Mouse (Mus musculus) liver, postnatal 0 days (tissue): ENCODE data around the gene Emc7. TPM values are rescaled to one million over a fixed set of nuclear protein-coding genes. Genes with fewer than 3 reads are reported as not detected.

Experiments
- ATAC-seq: fragments of 200-750 bp; cut with Nextera tagmentation; 2 replicates; pipeline ENCODE4 v1.8.0; 2017; ENCODE audit warnings: mild to moderate bottlenecking, moderate library complexity
- DNase-seq: peaks from one replicate; pipeline ENCODE4 v3.0.0-alpha.2; 2016
- H3K27ac ChIP-seq: fragments of 300-500 bp; sonication (generic); 2 replicates; pipeline ENCODE4 v1.5.1; 2014; ENCODE audit warnings: antibody characterized with exemption, moderate library complexity, mild to moderate bottlenecking, low read depth
- H3K27me3 ChIP-seq: fragments of 300-500 bp; sonication (generic); 2 replicates; pipeline ENCODE4 v1.6.1; 2014; ENCODE audit warnings: low read length, control low read depth, mixed read lengths; ENCODE audit not compliant: insufficient read depth
- H3K36me3 ChIP-seq: fragments of 300-500 bp; sonication (generic); replicated peaks from 2 replicates; pipeline ENCODE4 v1.6.1; 2014; ENCODE audit warnings: mild to moderate bottlenecking, control low read depth, low read length, moderate library complexity, mixed read lengths; ENCODE audit not compliant: insufficient read depth
- H3K4me1 ChIP-seq: fragments of 300-500 bp; sonication (generic); 2 replicates; pipeline ENCODE4 v1.6.1; 2014; ENCODE audit warnings: antibody characterized with exemption, mild to moderate bottlenecking, control low read depth; ENCODE audit not compliant: insufficient read depth
- H3K4me2 ChIP-seq: fragments of 300-500 bp; sonication (generic); 2 replicates; pipeline ENCODE4 v1.6.1; 2014; ENCODE audit warnings: low read depth, mild to moderate bottlenecking, low read length, moderate library complexity, mixed read lengths
- H3K4me3 ChIP-seq: fragments of 300-500 bp; sonication (generic); 2 replicates; pipeline ENCODE4 v1.5.1; 2014; ENCODE audit warnings: low read depth, low read length
- H3K9ac ChIP-seq: fragments of 300-500 bp; sonication (generic); replicated peaks from 2 replicates; pipeline ENCODE4 v1.6.1; 2014; ENCODE audit warnings: mild to moderate bottlenecking, moderate library complexity
- H3K9me3 ChIP-seq: fragments of 300-500 bp; sonication (generic); 2 replicates; pipeline ENCODE4 v1.6.1; 2016; ENCODE audit warnings: mild to moderate bottlenecking, control low read depth, low read length, mixed read lengths
- CTCF ChIP-seq: sonication (generic); IDR thresholded peaks from 2 replicates; pipeline ENCODE4 v1.5.1; 2016; ENCODE audit warnings: antibody characterized with exemption, low read depth
- EP300 ChIP-seq: IDR thresholded peaks from 2 replicates; pipeline ENCODE4 v1.6.1; 2016; ENCODE audit warnings: antibody characterized with exemption, low read depth, mild to moderate bottlenecking
- WGBS: fragments of 180-500 bp; shearing (Covaris S2); extraction: QIAGEN DNeasy Blood & Tissue Kit; methylation state at CpG from one replicate; pipeline ENCODE4 v1.1.7; 2014; ENCODE audit not compliant: insufficient replicate concordance; 5-methylcytosine and 5-hydroxymethylcytosine counted together
- polyA plus RNA-seq: library from polyadenylated mRNA; unstranded; fragments of >200 nt; fragmentation: Nextera tagmentation; extraction: Ambion mirVana; gene quantifications from 2 replicates; pipeline ENCODE4 v1.2.1, GENCODE M21; 2015

The Emc7 gene
- polyA plus RNA-seq, 1 experiment from 2014 or later = 19.1 TPM

DNA sequence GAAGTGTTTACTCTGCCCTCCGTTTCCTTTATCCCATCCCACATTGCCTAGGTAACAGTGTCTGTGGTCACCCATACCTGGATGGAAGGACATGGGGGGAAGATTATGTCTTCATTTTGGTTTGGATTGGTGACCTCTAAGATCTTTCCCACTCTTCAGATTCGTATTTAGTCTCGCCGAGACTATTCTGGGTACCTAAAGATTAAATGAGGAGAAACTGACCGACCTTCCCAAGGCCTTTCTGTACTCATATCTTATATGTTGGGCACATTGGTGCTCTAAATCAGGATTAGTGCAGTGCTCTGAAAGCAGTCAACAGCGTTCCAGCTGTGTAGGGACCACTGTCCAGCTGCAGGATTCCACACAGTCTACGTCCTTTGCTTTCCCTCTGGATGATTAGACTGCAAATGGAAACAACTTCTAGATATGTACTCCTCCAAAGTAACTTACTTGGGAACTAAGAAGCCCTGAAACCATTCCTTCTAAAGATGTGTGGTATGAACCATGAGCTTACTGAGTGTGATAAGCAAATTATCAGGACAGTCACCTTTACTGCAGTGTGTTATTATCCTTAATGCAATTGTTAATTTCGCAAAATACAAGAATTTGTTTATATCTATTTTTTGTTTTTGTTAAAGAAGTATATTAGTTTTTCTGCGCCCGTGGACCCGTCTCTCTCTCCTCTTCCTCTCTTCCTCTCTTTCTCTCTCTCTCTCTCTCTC, 38.9 kb downstream of the Emc7 start:
- peak overlapping the region; percentile 95 for H3K27ac ChIP-seq
- 30% methylated on average over 11 of the region's 11 CpGs for whole genome bisulfite sequencing
- no peaks in the 10 kb centered on the region for H3K9me3 ChIP-seq
- TF ChIP-seq CTCF (no peak), EP300 (no peak)
- peaks cover 6% of the 10 kb centered on the region for H3K4me1 ChIP-seq
- ATAC-seq (no peak), DNase-seq (no peak)
- H3K9ac ChIP-seq = peak overlapping the region; percentile 89
- H3K4me3 ChIP-seq = peak overlapping the region; percentile 65
- H3K36me3 ChIP-seq = no peaks in the 10 kb centered on the region
- no peaks in the 10 kb centered on the region for H3K27me3 ChIP-seq
- peak overlapping the region; percentile 76 for H3K4me2 ChIP-seq

- no peak for TF ChIP-seq CTCF
- TF ChIP-seq EP300 = no peak
- no peak overlapping the region for H3K4me3 ChIP-seq
- H3K4me1 ChIP-seq = no peaks in the 10 kb centered on the region
- H3K36me3 ChIP-seq = no peaks in the 10 kb centered on the region
- no peak overlapping the region for H3K27ac ChIP-seq
- 90% methylated on average over 7 of the region's 7 CpGs for WGBS
- H3K9ac ChIP-seq = no peak overlapping the region
- no peak for ATAC-seq
- H3K9me3 ChIP-seq = no peaks in the 10 kb centered on the region
- H3K4me2 ChIP-seq = no peak overlapping the region
- no peaks in the 10 kb centered on the region for H3K27me3 ChIP-seq
- no peak for DNase-seq
Observed at GRCm38 (mm10) chr2:112497851-112498250, 43.1 kb downstream of the Emc7 start.

DNA sequence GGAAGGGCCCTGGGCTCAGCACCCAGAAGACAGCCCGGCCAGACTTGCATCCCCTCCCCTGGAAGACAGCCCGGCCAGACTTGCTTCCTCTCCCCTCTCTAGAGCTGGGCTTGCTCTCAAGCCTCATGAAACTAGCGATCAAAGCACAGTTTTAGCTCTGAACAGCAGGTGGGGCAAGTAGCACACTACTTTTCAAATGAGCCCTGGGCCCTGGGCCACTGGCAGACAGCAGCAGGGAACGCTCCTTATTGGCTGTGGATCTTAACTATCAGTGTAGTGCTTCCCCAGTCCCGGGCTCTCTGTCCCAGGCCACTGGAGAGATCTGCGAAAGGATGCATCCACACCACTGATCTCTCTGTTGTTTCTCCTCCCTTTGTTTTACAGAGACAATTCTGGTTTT, 46.4 kb downstream of the Emc7 start:
- Histone ChIP-seq H3K4me3 (no peak overlapping the region), H3K27me3 (no peaks in the 10 kb centered on the region), H3K4me1 (no peaks in the 10 kb centered on the region), H3K4me2 (no peak overlapping the region), H3K27ac (no peak overlapping the region), H3K9me3 (no peaks in the 10 kb centered on the region), H3K9ac (no peak overlapping the region), H3K36me3 (no peaks in the 10 kb centered on the region)
- peak; percentile 68 for DNase-seq
- peak; percentile 91 for ATAC-seq
- TF ChIP-seq CTCF = peak; percentile 78
- TF ChIP-seq EP300 = no peak
- 3% methylated on average over 6 of the region's 6 CpGs for WGBS

DNA sequence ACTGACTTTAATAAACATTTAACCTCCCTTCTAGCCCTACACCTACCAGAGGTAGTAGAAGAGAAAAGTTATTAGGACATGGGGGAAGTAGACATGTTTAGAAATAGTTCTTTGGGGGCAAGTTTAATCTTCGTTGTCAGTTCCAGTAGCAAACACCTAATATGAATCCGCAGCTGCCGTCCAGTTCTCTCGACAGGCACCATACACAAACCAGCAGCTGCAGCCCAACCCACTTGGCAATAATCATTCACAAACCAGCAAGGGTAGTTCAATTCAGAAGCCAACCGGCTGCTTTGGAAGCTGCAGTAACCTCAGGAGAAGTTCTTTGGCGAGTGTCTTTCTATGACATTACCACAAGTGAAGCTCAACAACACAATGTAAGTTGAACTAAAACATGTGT, 49.2 kb downstream of the Emc7 start:
- no peak overlapping the region for H3K4me3 ChIP-seq
- H3K4me2 ChIP-seq = no peak overlapping the region
- no peaks in the 10 kb centered on the region for H3K4me1 ChIP-seq
- 89% methylated on average over 6 of the region's 6 CpGs for WGBS
- H3K27me3 ChIP-seq = no peaks in the 10 kb centered on the region
- no peak for DNase-seq
- TF ChIP-seq EP300 (no peak), CTCF (no peak)
- ATAC-seq = no peak
- no peaks in the 10 kb centered on the region for H3K36me3 ChIP-seq
- no peak overlapping the region for H3K9ac ChIP-seq
- H3K9me3 ChIP-seq = no peaks in the 10 kb centered on the region
- no peak overlapping the region for H3K27ac ChIP-seq

DNA sequence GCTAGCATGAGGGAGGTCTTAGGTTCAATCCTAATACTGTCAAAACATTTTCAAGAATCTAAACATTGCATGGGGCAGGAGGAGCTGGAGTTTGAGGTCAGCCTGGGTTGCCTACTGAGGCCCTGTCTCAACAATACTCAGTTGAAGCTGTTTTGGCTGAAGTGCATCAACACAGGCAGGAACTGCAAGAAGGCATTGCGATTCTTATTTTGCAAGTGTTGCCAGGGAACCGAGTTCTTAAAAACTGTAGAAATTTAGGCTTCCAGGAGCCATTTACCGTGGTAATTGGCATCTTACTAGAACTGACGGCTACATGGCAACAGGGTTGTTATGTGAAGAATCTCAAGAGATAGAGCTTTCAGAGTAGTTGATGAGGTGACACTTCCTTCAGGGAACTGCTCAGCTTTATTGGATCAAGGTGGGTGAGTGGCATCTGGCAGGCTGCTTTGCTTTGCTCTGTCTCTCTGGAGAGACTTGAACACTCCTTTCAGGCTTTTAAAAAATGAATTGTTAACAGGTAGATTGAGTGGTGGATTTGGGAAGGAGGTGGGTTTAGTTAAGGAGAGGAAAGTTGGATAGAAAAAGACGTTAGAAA, 52.1 kb downstream of the Emc7 start:
- Histone ChIP-seq H3K4me2 (no peak overlapping the region), H3K27ac (no peak overlapping the region), H3K4me3 (no peak overlapping the region), H3K9me3 (no peaks in the 10 kb centered on the region), H3K9ac (no peak overlapping the region), H3K27me3 (no peaks in the 10 kb centered on the region), H3K36me3 (no peaks in the 10 kb centered on the region), H3K4me1 (no peaks in the 10 kb centered on the region)
- no peak for ATAC-seq
- WGBS = 81% methylated on average over 5 of the region's 5 CpGs
- DNase-seq = no peak
- TF ChIP-seq CTCF (no peak), EP300 (no peak)

GRCm38 (mm10) chr2:112507444-112507843, 52.6 kb downstream of the Emc7 start:
- no peak overlapping the region for H3K27ac ChIP-seq
- WGBS = 88% methylated on average over 1 of the region's 1 CpGs
- H3K4me2 ChIP-seq = no peak overlapping the region
- no peaks in the 10 kb centered on the region for H3K4me1 ChIP-seq
- ATAC-seq (no peak), DNase-seq (no peak)
- H3K9ac ChIP-seq = no peak overlapping the region
- no peaks in the 10 kb centered on the region for H3K27me3 ChIP-seq
- H3K36me3 ChIP-seq = no peaks in the 10 kb centered on the region
- no peak overlapping the region for H3K4me3 ChIP-seq
- no peaks in the 10 kb centered on the region for H3K9me3 ChIP-seq
- TF ChIP-seq EP300 = no peak
- no peak for TF ChIP-seq CTCF
